Comparison of ENCODE assay signal across 12 mouse cellular contexts in the genomic region with DNA sequence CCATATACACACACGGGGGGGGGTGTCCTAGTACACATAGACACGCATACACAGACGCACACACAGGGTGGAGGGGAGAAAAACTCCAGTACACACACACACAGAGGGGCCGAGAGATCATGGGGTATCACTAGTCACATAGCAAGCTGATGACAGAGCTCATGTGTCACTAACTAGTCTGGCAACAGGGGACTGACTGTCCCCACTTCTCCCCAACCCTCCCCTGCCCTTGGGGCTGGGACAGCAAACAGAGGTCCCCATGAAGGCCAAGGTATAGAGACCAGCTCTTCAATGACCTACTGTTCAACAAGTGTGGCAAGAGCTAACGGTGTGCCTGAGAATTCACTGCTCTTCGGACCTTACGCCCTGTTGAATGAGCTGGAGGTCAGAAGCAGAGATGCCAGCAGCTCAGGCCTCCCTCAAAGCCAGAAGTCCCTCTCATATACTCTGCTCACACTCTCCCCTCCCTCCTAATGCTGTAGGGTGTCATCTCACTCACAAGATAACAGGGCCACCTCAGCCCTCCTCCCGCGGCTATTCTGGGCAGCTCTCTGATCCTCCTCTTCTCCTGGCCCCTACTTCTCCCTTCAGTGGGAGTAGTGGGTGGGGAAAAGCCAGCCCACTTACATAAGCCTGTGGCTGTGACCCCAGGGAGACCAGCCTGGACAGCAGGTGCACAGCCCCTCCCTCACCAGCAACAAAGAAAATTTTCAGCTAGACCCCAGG. TPM values are rescaled to one million over a fixed set of nuclear protein-coding genes. Genes with fewer than 3 reads are reported as not detected.
DNase-seq lines count a peak whose midpoint lies in the region; ATAC-seq and TF ChIP-seq lines count a peak whose summit lies in the region.
"Had no signal": no experiment of that assay in that cellular context is flagged by ENCODE, and none has a peak within 500 bp of the region (broad histone marks: within the 10 kb centered on the region; RNA-seq: fewer than 3 reads in every experiment).

Mybphl (plus strand) TSS at position 642 of the 726 bp plus-strand sequence.

- peaks cover 27% of the 10 kb centered on the region for H3K4me1 ChIP-seq in kidney, embryonic 15.5 days
- no peaks in the 10 kb centered on the region for H3K4me1 ChIP-seq in thymus, adult 2 months (replicated peaks; ENCODE audit: control insufficient read depth, insufficient read depth, low read length)

- DNase-seq in kidney, adult 18-20 months = no peak
- DNase-seq in thymus, adult 2 months = no peak
- no peak for DNase-seq in thymus, postnatal 36 days
- peak; percentile 18 for DNase-seq in heart, postnatal 4 days
- DNase-seq in thymus, adult 18-20 months = no peak
- DNase-seq in T-cell, adult 2 months (ENCODE audit: low spot score) = no peak
- DNase-seq: right cerebral cortex, postnatal 14 days had no signal

- H3K4me3 ChIP-seq in kidney, embryonic 15.5 days (replicated peaks) = no peak within 1 kb of the TSS
- no peak within 1 kb of the TSS for H3K4me3 ChIP-seq in thymus, adult 2 months (ENCODE audit: control insufficient read depth, insufficient read depth, low read length)
- H3K4me3 ChIP-seq: limb, embryonic 13.5 days had no signal

- H3K9ac ChIP-seq in kidney, embryonic 15.5 days = no peak within 1 kb of the TSS
- H3K9ac ChIP-seq: limb, embryonic 13.5 days had no signal

- H3K4me2 ChIP-seq in kidney, embryonic 15.5 days = no peak within 1 kb of the TSS
- H3K4me2 ChIP-seq: limb, embryonic 13.5 days had no signal

- H3K27me3 ChIP-seq in kidney, embryonic 15.5 days = no peaks in the 10 kb centered on the region
- H3K27me3 ChIP-seq in thymus, adult 2 months (ENCODE audit: control insufficient read depth, insufficient read depth, low read length) = no peaks in the 10 kb centered on the region
- H3K27me3 ChIP-seq: CH12.LX; limb, embryonic 13.5 days had no signal

- no peak for TF ChIP-seq CTCF in thymus, adult 2 months (IDR thresholded peaks at IDR 0.05; ENCODE audit: borderline replicate concordance, control insufficient read depth, extremely low read depth, insufficient read depth, low read length, poor library complexity)

- ATAC-seq in kidney, embryonic 15.5 days (replicated peaks; ENCODE audit: low FRiP score) = 0 out of 2 replicates have a peak, but pooled peaks have one; percentile 10
- no peak for ATAC-seq in cerebellum, adult (ENCODE audit: insufficient number of reproducible peaks, low FRiP score, low TSS enrichment)

- H3K9me3 ChIP-seq in kidney, embryonic 15.5 days (replicated peaks) = no peaks in the 10 kb centered on the region
- H3K9me3 ChIP-seq: limb, embryonic 13.5 days had no signal

- H3K36me3 ChIP-seq in kidney, embryonic 15.5 days = no peaks in the 10 kb centered on the region
- no peaks in the 10 kb centered on the region for H3K36me3 ChIP-seq in thymus, adult 2 months (ENCODE audit: control insufficient read depth, insufficient read depth, low read length)
- H3K36me3 ChIP-seq: limb, embryonic 13.5 days had no signal

- no peak for TF ChIP-seq POLR2A in thymus, adult 2 months (IDR thresholded peaks at IDR 0.05; ENCODE audit: control insufficient read depth, extremely low read depth, insufficient read depth, low read length, poor library complexity)

- 61% methylated on average over 9 of the region's 9 CpGs for WGBS in kidney, embryonic 15.5 days
- WGBS in thymus, adult 2 months = 84% methylated on average over 9 of the region's 9 CpGs

- H3K27ac ChIP-seq in kidney, embryonic 15.5 days = no peak within 1 kb of the TSS
- H3K27ac ChIP-seq in thymus, adult 2 months (ENCODE audit: control insufficient read depth, insufficient read depth, low read length) = no peak within 1 kb of the TSS
- H3K27ac ChIP-seq: limb, embryonic 13.5 days had no signal

RNA-seq across cellular contexts. Expression of gene Mybphl, which starts in this region (rescaled TPM):
- polyA plus RNA-seq in kidney, embryonic 15.5 days (2015; fragmentation: Nextera tagmentation; extraction: Ambion mirVana) = not detected in 2 replicates
- polyA plus RNA-seq in thymus, adult 2 months (2012; rRNA removed) = 8.3 and 16.6 TPM in 2 replicates
- 10 to 100 TPM; 44.7 to 57.2 TPM for total RNA-seq in heart, postnatal 4 days (2021)
- total RNA-seq: CH12.LX had no signal
- polyA plus RNA-seq: intestine, embryonic 14.5 days; limb, embryonic 13.5 days had no signal

Comparison
In these comparisons a context has a peak if more than half of its experiments do, and no peak if none do; other contexts are left out.
1. Peak in ATAC-seq in kidney, embryonic 15.5 days; RNA of the gene not detected or under 1 TPM.